Mouse (Mus musculus): ENCODE data around the gene Adam10.

DNA sequence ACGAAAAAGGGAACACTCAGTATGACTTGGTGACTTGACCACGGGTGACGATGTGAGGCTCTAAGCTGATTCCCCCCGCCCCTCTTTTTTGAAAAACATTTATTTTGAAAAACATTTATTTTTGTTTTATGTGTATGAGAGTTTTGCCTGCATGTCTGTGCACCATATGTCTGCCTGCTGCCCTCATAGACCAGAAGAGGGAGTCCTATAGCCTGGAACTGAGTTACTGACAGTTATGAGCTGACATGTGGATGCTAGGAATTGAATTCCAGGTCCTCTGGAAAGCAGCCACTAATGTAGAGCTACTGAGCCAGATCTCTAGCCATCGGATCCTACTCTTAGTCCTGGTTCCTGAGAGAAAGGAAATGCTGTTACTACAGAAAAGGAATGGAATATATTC is 2.8 kb upstream of the Adam10 start:
- TF ChIP-seq POLR2A (IDR thresholded peaks at IDR 0.05; ENCODE audit: insufficient read depth, low read depth, low read length) (no peak), CTCF (IDR thresholded peaks at IDR 0.05) (no peak)

All from heart, adult 2 months (tissue).